Mouse (Mus musculus) right cerebral cortex, postnatal 14 days (tissue): ENCODE data around the gene Vps13d.

ENCODE experiments used
- DNase-seq: peaks from one replicate; pipeline ENCODE4 v3.0.0; 2022

Vps13d gene

DNA sequence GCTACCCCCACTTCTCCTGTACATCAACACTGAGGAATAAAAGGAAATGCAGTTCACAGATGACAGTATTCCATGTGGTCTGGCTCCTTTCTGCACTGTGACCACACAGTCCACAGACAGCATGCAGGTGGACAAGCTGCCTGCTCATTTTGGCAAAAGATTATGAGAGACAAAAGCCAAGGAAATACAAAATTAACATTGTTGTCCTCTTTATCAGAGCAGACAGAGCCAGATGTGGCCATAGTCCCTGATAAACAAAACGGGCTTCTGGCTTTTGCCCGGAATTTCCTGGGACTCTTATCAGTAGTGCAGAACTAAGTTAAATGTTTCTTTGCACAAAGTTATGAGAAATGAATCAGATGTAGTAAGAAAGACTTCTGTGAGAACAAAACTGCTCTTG is 161.4 kb downstream of the Vps13d start:
- no peak for DNase-seq

GRCm38 (mm10) chr4:145032637-145033036 is 162.2 kb downstream of the Vps13d start:
- DNase-seq, result no peak

GRCm38 (mm10) chr4:145031510-145031909 is 163.3 kb downstream of the Vps13d start:
- DNase-seq, result no peak

- no peak for DNase-seq
Measured at GRCm38 (mm10) chr4:145026449-145026851, 168.4 kb downstream of the Vps13d start.

GRCm38 (mm10) chr4:145025409-145025762 is 169.4 kb downstream of the Vps13d start:
- no peak for DNase-seq

DNA sequence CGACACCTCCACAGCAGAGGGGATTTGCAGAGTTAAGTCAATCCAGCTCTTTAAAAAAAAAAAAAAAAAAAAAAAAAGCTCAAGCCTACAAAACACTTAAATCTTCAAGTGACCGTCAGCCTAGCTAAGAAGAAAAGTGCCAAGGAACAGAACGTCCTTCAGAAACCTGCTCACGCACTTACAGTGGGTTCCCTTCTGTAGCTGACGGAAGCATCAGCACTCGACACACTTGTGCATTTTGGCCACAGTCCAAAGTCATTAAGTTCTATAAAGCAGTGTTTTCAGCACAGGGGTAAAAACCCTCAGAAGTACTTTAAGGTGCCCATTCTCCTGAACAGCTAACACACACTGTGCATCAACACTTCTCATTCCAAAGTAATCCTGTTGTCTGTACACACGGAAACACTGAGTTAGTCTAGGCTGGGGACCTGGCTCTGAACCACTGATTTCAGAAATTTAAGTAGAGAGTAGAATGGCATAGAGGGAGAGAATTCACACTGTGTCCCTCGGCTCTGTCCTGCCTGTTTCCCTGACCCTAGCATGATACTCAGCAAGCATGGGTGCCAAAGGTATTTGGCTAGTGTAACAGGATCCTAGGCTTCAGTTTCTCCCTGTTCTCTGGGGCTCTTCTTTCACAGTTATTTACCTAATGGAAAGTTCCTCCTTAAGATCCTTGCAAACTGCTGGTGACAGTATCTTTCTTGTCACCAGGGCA is 170.0 kb downstream of the Vps13d start:
- no peak for DNase-seq

DNA sequence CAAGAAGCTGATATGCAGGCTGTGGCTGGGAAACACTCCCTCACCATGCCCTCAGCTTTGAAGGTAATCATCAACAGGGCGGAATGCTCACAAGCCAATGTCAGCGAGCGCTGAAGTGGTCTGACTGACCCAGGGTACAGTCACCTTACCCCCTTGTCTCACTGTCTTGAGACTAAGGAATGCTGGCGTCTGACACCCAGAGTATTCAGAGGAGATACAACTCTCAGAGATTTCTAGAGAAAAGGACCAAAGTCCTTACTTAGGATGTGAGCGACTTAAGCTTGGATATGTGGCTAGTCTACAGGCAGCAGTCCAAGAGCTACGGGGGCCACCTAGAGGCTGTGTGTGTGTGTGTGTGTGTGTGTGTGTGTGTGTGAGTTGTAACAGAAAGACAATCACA is 170.9 kb downstream of the Vps13d start:
- no peak for DNase-seq

DNA sequence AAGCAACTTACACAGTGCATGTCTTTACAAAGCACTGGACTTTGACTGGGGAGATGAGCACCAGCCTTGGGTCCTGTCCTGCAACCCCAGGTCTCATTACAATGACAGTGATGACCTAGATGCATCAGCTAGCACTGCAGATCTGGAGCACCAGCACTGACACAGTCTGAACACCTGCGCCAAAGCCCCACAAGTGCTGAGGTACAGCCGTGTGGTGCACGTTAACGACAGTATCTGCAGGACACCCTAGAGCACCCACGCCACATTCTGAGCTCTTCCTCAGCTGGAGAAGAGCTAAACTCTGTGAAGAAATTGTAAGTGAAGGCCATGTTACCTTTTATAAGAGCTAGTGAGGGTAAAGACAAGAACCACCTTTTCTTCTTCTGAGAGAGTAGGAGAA is 172.0 kb downstream of the Vps13d start:
- no peak for DNase-seq

- DNase-seq, result no peak
Measured at GRCm38 (mm10) chr4:145022211-145022610, 172.6 kb downstream of the Vps13d start.

- DNase-seq, result no peak
Measured at GRCm38 (mm10) chr4:145020383-145020782, 174.4 kb downstream of the Vps13d start.

GRCm38 (mm10) chr4:145019121-145019714 is 175.6 kb downstream of the Vps13d start:
- no peak for DNase-seq

DNA sequence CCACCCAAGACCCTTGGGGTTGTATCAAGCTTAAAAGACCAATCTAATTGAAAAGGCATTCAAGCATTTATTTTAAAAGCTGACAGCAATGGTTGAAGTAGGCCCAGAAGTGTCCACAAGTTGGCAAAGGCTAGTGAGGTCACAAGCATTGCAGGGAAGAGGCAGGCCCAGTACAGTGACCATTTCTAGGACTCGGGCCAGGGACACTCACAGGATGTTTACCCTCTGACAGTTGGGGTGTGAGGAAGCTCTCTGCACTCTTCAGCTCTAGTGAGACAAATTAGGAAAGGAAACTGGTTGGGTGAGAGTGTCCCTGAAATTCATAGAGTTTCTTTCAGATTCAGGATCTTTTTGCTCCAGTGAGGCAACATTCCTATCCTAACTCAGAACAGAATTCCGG is 177.1 kb downstream of the Vps13d start:
- no peak for DNase-seq

GRCm38 (mm10) chr4:145016669-145017068 is 178.1 kb downstream of the Vps13d start:
- DNase-seq, result no peak

DNA sequence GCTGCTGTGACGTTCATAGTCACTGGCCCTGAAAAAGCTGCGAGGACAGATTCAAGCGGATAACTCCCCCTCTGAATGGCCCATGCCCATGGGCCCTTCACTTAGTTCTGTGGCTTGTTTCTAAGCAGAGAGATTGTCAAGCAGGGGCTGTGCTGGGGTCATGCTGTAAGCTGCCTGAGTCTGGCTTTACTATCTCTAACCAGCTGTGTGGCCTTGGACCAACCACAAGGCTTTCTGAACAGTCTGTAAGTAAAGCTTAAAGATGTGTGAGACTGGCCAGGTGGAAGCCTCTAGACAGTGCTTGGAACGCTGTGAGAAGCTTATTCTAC is 180.2 kb downstream of the Vps13d start:
- no peak for DNase-seq

GRCm38 (mm10) chr4:145013760-145014631 is 180.8 kb downstream of the Vps13d start:
- DNase-seq, result no peak

GRCm38 (mm10) chr4:145013187-145013586 is 181.6 kb downstream of the Vps13d start:
- no peak for DNase-seq

DNA sequence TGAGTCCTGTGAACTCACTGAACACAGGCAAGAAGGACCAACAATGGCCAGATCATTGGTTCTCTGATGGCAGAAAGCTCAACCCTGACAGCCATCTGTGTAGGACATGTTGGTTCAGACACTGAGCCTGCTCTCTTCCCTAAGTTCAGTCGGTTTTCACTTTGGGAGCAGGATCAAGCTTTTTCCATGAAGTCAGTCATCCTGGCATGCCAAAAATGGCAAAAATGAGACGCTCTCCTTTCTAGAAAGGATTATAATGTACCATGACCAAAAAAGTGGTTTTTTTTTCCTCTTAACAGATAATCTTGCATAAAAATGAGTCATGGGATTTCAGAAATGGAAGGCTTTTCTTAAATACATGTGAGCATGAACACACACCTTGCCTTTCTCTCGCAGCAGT is 183.6 kb downstream of the Vps13d start:
- no peak for DNase-seq

DNA sequence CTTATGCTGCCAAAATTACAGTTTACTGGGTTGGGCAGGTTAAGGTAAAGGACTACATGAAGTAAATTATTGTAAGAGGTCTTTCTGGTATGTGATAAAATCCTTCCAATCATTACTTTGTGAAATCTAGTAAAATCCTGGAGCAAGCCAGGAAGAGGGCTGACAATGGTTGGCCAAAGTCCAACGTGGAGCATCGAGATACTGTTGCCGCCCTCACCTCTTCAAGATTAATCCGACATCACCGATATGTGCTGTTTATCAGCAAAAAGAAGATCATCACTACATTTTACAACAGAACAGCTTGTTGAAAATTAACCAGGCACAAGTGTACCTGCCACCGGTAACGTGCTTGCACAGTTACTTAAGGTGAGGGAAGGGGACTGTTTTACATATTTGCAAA is 184.9 kb downstream of the Vps13d start:
- DNase-seq, result no peak

DNA sequence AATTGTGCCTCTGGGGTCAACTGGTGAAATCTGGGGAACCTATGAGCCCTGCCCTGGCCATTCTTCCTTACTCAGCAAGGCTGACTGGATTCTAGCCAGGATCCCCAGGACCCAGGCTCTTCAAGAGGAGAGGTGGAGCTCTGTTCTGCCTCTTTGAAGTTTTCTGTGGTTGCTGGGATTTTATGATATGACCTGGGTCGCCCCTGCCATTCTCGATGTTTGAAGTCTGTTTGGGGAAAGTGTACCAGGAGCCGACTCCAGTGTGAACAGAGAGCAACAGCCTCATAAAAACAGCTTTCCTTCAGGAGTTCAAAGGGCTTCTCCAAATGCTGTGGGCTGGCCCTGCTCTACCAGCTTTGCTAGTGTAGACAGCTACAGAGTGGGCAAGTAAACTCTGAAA is 185.4 kb downstream of the Vps13d start:
- DNase-seq, result no peak

- no peak for DNase-seq
Measured at GRCm38 (mm10) chr4:145005943-145006545, 188.8 kb downstream of the Vps13d start.

GRCm38 (mm10) chr4:145004176-145004575 is 190.6 kb downstream of the Vps13d start:
- no peak for DNase-seq

GRCm38 (mm10) chr4:145002733-145003132 is 192.1 kb downstream of the Vps13d start:
- no peak for DNase-seq

DNA sequence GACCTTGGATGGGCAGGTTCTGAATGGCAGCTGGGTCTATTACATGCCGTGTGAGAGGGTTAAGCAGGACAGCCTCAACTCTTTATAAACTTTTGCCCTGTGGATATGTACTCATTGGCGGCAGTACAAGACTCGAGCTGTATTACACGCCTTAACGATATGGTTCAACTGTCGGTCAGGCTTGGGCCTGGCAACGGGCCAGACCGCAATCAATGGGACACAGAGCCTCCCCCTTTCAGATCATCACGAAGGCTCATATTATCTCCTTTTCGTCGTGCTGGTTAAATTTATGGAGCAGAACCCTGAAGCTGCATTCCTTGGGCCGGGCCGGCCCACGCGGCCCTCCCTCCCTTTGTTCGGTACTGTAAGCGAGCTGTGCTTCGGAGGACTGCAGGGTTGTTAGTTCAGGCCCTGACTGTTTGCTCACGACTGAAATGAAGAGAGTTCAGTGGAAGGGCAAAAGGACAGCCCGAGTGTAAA is 194.9 kb downstream of the Vps13d start:
- peak; percentile 21 for DNase-seq

- DNase-seq, result no peak
Measured at GRCm38 (mm10) chr4:144999572-144999880, 195.3 kb downstream of the Vps13d start.
